Mouse (Mus musculus) midbrain, embryonic 13.5 days (tissue): ENCODE data around the gene Npdc1. TPM values are rescaled to one million over a fixed set of nuclear protein-coding genes. Genes with fewer than 3 reads are reported as not detected.

ENCODE experiments used
- ATAC-seq: fragments of 200-750 bp; cut with Nextera tagmentation; 2 replicates; pipeline ENCODE4 v1.8.0; 2017; ENCODE audit warnings: mild to moderate bottlenecking, moderate TSS enrichment, moderate library complexity
- H3K27ac ChIP-seq: fragments of 300-500 bp; sonication (generic); 2 replicates; pipeline ENCODE4 v1.5.1; 2015; ENCODE audit warnings: inconsistent platforms, mild to moderate bottlenecking, moderate library complexity
- H3K27me3 ChIP-seq: fragments of 300-500 bp; sonication (generic); 2 replicates; pipeline ENCODE4 v1.6.1; 2015; ENCODE audit warnings: mild to moderate bottlenecking, inconsistent platforms
- H3K36me3 ChIP-seq: fragments of 300-500 bp; sonication (generic); 2 replicates; pipeline ENCODE4 v1.6.1; 2015; ENCODE audit warnings: mild to moderate bottlenecking, inconsistent platforms
- H3K4me1 ChIP-seq: fragments of 300-500 bp; sonication (generic); replicated peaks from 2 replicates; pipeline ENCODE4 v1.6.1; 2015; ENCODE audit warnings: inconsistent platforms
- H3K4me2 ChIP-seq: fragments of 300-500 bp; sonication (generic); replicated peaks from 2 replicates; pipeline ENCODE4 v1.6.1; 2015; ENCODE audit warnings: moderate library complexity, mild to moderate bottlenecking, inconsistent platforms
- H3K4me3 ChIP-seq: fragments of 300-500 bp; sonication (generic); replicated peaks from 2 replicates; pipeline ENCODE4 v1.5.1; 2015; ENCODE audit warnings: mild to moderate bottlenecking, inconsistent platforms
- H3K9ac ChIP-seq: fragments of 300-500 bp; sonication (generic); replicated peaks from 2 replicates; pipeline ENCODE4 v1.6.1; 2015; ENCODE audit warnings: mild to moderate bottlenecking, inconsistent platforms
- H3K9me3 ChIP-seq: fragments of 300-500 bp; sonication (generic); 2 replicates; pipeline ENCODE4 v1.6.1; 2016; ENCODE audit warnings: mild to moderate bottlenecking, inconsistent platforms
- WGBS: fragments of 180-500 bp; shearing (Covaris S2); methylation state at CpG from one replicate; pipeline ENCODE4 v1.1.7; 2015; 5-methylcytosine and 5-hydroxymethylcytosine counted together
- polyA plus RNA-seq: library from polyadenylated mRNA; unstranded; fragments of >200 nt; fragmentation: Nextera tagmentation; extraction: Ambion mirVana; gene quantifications from 2 replicates; pipeline ENCODE4 v1.2.1, GENCODE M21; 2015

Npdc1 gene
- polyA plus RNA-seq, 1 experiment from 2014 or later = 389 TPM

GRCm38 (mm10) chr2:25423626-25424025 is 24.5 kb downstream of the Npdc1 start:
- Histone ChIP-seq H3K27me3 (peaks cover 30% of the 10 kb centered on the region), H3K9me3 (no peaks in the 10 kb centered on the region), H3K4me1 (peaks cover 2% of the 10 kb centered on the region; the same call in 1 of the 2 replicates), H3K27ac (no peak overlapping the region), H3K4me3 (no peak overlapping the region), H3K36me3 (no peaks in the 10 kb centered on the region), H3K9ac (no peak overlapping the region), H3K4me2 (no peak overlapping the region)
- WGBS = 73% methylated on average over 1 of the region's 1 CpGs
- ATAC-seq = no peak

- Histone ChIP-seq H3K27me3 (peaks cover 30% of the 10 kb centered on the region), H3K4me3 (no peak overlapping the region), H3K4me1 (peaks cover 19% of the 10 kb centered on the region), H3K36me3 (no peaks in the 10 kb centered on the region), H3K9me3 (no peaks in the 10 kb centered on the region), H3K27ac (no peak overlapping the region), H3K4me2 (no peak overlapping the region), H3K9ac (no peak overlapping the region)
- ATAC-seq = no peak
- 59% methylated on average over 27 of the region's 27 CpGs for WGBS
Observed at GRCm38 (mm10) chr2:25425481-25425880, 26.3 kb downstream of the Npdc1 start.

GRCm38 (mm10) chr2:25426721-25427191 is 27.6 kb downstream of the Npdc1 start:
- WGBS = 28% methylated on average over 5 of the region's 5 CpGs
- Histone ChIP-seq H3K4me3 (no peak overlapping the region), H3K27me3 (peaks cover 30% of the 10 kb centered on the region)

GRCm38 (mm10) chr2:25427256-25427655 is 28.1 kb downstream of the Npdc1 start:
- Histone ChIP-seq H3K4me3 (no peak overlapping the region), H3K9ac (no peak overlapping the region), H3K9me3 (no peaks in the 10 kb centered on the region), H3K4me2 (no peak overlapping the region), H3K4me1 (peaks cover 29% of the 10 kb centered on the region), H3K36me3 (no peaks in the 10 kb centered on the region), H3K27me3 (peaks cover 30% of the 10 kb centered on the region), H3K27ac (no peak overlapping the region)
- no peak for ATAC-seq
- 91% methylated on average over 5 of the region's 5 CpGs for WGBS

More at GRCm38 (mm10) chr2:25426721-25427191, 27.6 kb downstream of the Npdc1 start:
- no peaks in the 10 kb centered on the region for H3K9me3 ChIP-seq
- H3K4me2 ChIP-seq = no peak overlapping the region
- no peak overlapping the region for H3K9ac ChIP-seq
- no peak overlapping the region for H3K27ac ChIP-seq
- no peaks in the 10 kb centered on the region for H3K36me3 ChIP-seq
- no peak for ATAC-seq
- peaks cover 31% of the 10 kb centered on the region for H3K4me1 ChIP-seq

- H3K27me3 ChIP-seq = peaks cover 20% of the 10 kb centered on the region; the same call in 1 of the 2 replicates
- H3K27ac ChIP-seq = peak within 1 kb of the TSS; percentile 92
- H3K4me2 ChIP-seq = peak within 1 kb of the TSS; percentile 76
- ATAC-seq = peak; percentile 92
- under 1% methylated on average over 86 of the region's 89 CpGs for WGBS
- H3K9me3 ChIP-seq = no peaks in the 10 kb centered on the region
- peak within 1 kb of the TSS; percentile 88 for H3K9ac ChIP-seq
- peak within 1 kb of the TSS; percentile 84 for H3K4me3 ChIP-seq
- H3K36me3 ChIP-seq = peaks cover 6% of the 10 kb centered on the region
- peaks cover 29% of the 10 kb centered on the region for H3K4me1 ChIP-seq
Observed at GRCm38 (mm10) chr2:25428442-25429236, 29.5 kb downstream of the Npdc1 start, which contains the start of gene Abca2. Abca2 (plus strand) TSS chr2:25428703.

GRCm38 (mm10) chr2:25429435-25430180 is 30.5 kb downstream of the Npdc1 start:
- peak overlapping the region; percentile 39; the same call in 1 of the 2 replicates for H3K27ac ChIP-seq
- H3K27me3 ChIP-seq = peaks cover 16% of the 10 kb centered on the region; the same call in 1 of the 2 replicates
- WGBS = 74% methylated on average over 5 of the region's 5 CpGs
- peak overlapping the region; percentile 84 for H3K4me3 ChIP-seq
- H3K9me3 ChIP-seq = no peaks in the 10 kb centered on the region
- H3K36me3 ChIP-seq = peaks cover 15% of the 10 kb centered on the region
- ATAC-seq = no peak
- H3K9ac ChIP-seq = peak overlapping the region; percentile 88
- peaks cover 29% of the 10 kb centered on the region for H3K4me1 ChIP-seq
- H3K4me2 ChIP-seq = peak overlapping the region; percentile 76

- peaks cover 29% of the 10 kb centered on the region for H3K4me1 ChIP-seq
- peak overlapping the region; percentile 76 for H3K4me2 ChIP-seq
- peak overlapping the region; percentile 6; the same call in 1 of the 2 replicates for H3K4me3 ChIP-seq
- peak; percentile 10; the same call in 1 of the 2 replicates for ATAC-seq
- WGBS = 54% methylated on average over 17 of the region's 17 CpGs
- H3K9ac ChIP-seq = peak overlapping the region; percentile 88
- H3K27ac ChIP-seq = no peak overlapping the region; the same call in 1 of the 2 replicates
- no peaks in the 10 kb centered on the region for H3K9me3 ChIP-seq
- peaks cover 25% of the 10 kb centered on the region for H3K36me3 ChIP-seq
- H3K27me3 ChIP-seq = 0 out of 2 replicates have a peak, but pooled peaks cover 6% of the 10 kb centered on the region
Observed at GRCm38 (mm10) chr2:25430395-25431233, 31.5 kb downstream of the Npdc1 start.

GRCm38 (mm10) chr2:25431308-25431855 is 32.2 kb downstream of the Npdc1 start:
- Histone ChIP-seq H3K4me2 (peak overlapping the region; percentile 76), H3K9ac (peak overlapping the region; percentile 39; the same call in 1 of the 2 replicates)
- no peak for ATAC-seq

GRCm38 (mm10) chr2:25432326-25433098 is 33.4 kb downstream of the Npdc1 start:
- Histone ChIP-seq H3K4me3 (no peak overlapping the region), H3K9ac (no peak overlapping the region), H3K27me3 (no peaks in the 10 kb centered on the region), H3K9me3 (no peaks in the 10 kb centered on the region), H3K4me1 (peaks cover 29% of the 10 kb centered on the region), H3K27ac (no peak overlapping the region), H3K36me3 (peaks cover 44% of the 10 kb centered on the region), H3K4me2 (no peak overlapping the region)
- no peak for ATAC-seq
- 83% methylated on average over 11 of the region's 11 CpGs for WGBS

More at GRCm38 (mm10) chr2:25431308-25431855, 32.2 kb downstream of the Npdc1 start:
- 46% methylated on average over 6 of the region's 6 CpGs for WGBS
- no peaks in the 10 kb centered on the region for H3K27me3 ChIP-seq
- H3K4me3 ChIP-seq = no peak overlapping the region
- H3K36me3 ChIP-seq = peaks cover 33% of the 10 kb centered on the region
- no peaks in the 10 kb centered on the region for H3K9me3 ChIP-seq
- no peak overlapping the region for H3K27ac ChIP-seq
- peaks cover 29% of the 10 kb centered on the region for H3K4me1 ChIP-seq

GRCm38 (mm10) chr2:25433101-25433500 is 34.0 kb downstream of the Npdc1 start:
- Histone ChIP-seq H3K4me2 (no peak overlapping the region), H3K27me3 (no peaks in the 10 kb centered on the region), H3K4me1 (peaks cover 29% of the 10 kb centered on the region), H3K9me3 (no peaks in the 10 kb centered on the region), H3K9ac (no peak overlapping the region), H3K36me3 (peaks cover 50% of the 10 kb centered on the region), H3K4me3 (no peak overlapping the region), H3K27ac (no peak overlapping the region)
- no peak for ATAC-seq
- whole genome bisulfite sequencing = 93% methylated on average over 17 of the region's 17 CpGs
